Mouse (Mus musculus): ENCODE results near the gene Chst8.

The Chst8 gene

DNA sequence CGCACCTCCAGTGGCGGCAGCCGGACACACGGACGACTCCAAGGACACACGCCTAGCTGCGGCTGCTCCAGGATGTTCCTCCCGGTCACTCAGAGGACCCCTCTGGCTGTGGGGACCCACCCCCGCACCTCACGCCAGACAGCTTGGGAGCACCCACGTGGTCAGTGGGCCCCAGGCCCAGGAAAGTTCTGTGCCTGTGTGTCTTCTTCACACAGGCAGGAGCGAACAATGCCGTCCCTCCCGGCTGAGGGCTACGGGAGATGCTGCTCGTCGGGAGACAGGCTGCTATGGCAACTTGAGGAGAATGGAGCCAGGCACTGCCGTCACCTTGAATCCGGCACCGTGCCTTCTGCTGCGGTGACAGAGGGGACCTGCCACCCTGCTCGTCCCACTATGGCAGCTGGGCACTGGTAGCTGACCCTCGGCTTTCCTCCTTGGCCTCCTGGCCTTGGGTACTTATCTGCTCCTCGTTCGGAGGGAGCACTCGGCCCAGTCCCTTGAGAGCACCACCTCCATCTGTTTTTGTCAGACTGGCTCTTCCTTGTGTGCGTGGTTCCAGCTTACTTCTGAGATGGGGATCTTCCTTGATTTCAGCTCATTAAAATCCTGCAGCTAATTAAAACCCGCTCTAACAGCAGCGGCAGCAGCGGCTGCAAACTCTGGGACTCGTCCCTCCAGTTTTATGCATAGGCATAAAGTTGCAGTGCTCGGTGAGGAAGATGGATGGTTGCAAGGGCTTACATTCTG lies 59.2 kb downstream of the Chst8 start:
- in situ Hi-C loops (cut with MboI; ENCODE audit: unreplicated experiment in 2 of 2) = no loop called here

DNA sequence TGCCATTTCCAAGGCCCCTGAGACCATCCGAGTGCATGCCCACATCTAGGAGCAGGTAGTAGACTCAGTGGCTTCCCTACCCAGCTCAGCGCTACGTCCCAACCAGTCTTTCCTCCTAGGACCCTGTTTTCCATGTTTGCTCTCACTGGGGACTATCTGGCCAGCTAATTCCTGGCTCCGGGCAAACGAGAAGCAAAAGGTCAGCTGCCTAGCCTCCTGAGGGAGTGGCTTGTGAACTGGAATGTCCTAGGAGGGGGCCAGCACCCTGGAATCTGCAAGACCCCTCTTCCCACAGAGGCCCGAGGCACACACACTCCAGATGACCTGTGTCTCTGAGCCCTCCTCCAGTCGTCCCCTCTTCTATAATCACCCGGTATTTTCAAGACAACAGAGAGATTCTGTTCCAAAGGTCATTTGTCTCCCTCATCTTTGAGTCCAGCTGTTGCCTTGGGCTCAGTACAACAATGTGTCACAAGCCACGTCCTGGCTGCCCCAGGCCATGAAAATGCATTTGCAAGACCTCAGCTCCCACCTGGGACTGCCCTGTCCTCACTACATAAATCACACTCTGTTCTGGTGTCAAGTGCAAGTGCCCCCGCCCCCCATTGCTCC lies 60.3 kb downstream of the Chst8 start:
- in situ Hi-C loops (cut with MboI; ENCODE audit: unreplicated experiment in 2 of 2) = no loop called here

DNA sequence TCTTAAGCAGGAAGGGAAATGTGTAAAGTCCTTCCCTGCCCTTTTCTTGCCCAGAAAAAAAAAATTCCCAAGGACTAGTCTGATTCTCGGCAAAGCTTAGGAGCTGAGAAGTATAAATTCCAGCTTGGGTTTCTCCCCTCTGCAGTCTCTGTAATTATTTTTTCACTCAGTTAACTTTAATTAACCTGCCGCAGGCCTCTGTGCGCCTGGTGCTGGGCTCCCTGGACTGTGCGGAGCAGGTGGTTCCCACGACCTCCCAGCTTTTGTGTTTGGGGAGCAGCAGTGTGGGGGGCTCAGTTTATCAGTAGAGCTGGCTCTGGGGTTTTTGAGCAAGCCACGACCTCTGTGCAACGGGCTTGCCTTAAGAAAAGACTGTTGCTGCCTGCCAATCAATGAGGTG lies 62.2 kb downstream of the Chst8 start:
- in situ Hi-C loops (cut with MboI; ENCODE audit: unreplicated experiment in 2 of 2) = no loop called here

DNA sequence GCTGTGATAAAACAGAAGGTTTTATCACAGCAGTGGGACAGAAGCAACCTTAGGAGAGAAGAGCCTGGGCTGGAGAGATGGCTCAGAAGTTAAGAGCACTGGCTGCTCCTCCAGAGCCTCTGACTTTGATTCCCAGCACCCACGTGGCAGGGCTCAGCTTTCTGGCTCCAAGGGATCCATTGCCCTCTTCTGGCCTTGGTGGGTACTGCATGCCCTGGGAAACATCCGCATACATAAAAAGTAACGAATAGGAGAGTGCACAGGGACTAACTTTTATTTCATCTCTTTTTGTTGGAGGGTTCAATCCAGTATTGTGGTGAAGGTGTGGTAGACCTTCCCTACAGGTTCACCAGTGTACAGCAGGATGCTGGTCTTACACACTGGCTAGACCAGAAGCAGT lies 62.8 kb downstream of the Chst8 start:
- in situ Hi-C loops (cut with MboI; ENCODE audit: unreplicated experiment in 2 of 2) = no loop called here

DNA sequence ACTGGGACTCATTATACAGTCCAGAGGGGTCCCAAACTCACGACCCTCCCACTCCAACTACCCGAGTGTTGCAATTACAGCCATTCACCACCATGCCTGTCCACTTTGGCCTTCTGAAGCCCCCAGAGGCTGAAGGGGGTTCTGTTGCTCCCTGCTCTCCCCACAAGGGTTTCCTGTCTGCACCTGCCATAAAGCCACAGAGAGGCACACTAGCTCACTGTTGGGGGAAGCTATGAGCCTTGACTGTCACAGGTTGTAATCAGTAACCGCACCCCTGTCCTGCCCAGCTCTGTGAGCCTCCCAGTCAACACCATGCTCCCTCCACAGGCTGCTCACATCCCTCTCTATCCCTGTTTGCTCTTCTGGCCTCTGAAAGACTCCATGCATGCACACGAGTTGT lies 64.0 kb downstream of the Chst8 start:
- in situ Hi-C loops (cut with MboI; ENCODE audit: unreplicated experiment in 2 of 2) = no loop called here

DNA sequence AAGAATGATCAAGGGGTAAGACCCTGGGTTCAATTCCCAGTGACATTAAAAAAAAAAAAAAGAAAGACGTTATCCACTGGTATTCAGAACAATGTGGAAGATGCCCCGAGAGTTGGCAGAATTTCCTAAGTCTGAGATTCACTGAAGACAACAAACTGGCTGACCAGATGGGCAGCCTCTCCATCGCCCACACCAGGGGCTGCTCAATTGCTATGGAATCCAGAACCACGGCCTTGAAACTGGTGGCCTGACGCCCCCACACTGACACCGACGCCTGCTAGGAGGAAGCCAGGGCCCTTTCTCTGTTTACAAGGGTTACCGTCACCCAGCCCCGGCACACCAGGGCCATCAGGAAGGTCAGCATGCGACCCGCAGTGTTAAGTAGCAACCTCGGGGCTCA lies 64.8 kb downstream of the Chst8 start:
- in situ Hi-C loops (cut with MboI; ENCODE audit: unreplicated experiment in 2 of 2) = no loop called here

DNA sequence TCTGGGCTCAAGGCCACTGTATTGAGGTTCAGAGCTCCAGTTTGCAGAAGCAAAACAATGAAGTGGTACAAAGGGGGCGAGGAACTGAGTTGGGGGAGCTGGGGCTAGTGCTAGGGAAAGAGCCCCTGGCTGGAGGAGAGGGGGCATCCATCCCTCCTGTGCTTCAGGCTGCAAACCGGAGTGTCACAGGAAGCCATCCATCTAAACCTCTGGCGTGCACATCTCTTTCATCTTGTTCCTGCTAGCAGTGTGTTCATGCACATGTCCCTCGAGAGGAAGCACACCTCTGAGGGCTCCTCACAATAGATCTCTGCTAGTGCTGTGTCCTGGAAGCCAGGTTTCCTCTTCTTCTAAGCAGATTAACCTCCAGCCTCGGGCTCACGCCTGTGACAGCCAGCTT lies 65.9 kb downstream of the Chst8 start:
- in situ Hi-C loops (cut with MboI; ENCODE audit: unreplicated experiment in 2 of 2) = no loop called here

DNA sequence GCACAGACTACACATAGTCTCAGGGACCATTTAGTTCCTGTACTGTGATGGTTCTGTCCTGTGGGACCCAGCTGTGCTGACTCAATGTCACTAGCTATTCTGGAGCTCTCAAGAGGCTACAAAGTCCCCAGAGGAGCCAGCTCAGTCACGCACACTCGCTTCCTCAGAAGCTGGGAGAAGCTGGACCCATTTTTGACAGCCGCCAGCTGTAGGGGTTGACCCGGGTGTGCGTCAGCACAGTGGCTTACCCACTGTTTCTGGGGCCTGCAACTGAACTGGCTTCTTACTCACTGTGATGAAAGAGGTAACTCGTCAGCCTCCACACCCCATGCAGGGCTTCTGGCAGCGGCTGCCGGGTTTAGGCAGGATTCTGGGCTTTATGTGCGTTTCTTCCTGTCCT lies 66.3 kb downstream of the Chst8 start:
- in situ Hi-C loops (cut with MboI; ENCODE audit: unreplicated experiment in 2 of 2) = no loop called here

DNA sequence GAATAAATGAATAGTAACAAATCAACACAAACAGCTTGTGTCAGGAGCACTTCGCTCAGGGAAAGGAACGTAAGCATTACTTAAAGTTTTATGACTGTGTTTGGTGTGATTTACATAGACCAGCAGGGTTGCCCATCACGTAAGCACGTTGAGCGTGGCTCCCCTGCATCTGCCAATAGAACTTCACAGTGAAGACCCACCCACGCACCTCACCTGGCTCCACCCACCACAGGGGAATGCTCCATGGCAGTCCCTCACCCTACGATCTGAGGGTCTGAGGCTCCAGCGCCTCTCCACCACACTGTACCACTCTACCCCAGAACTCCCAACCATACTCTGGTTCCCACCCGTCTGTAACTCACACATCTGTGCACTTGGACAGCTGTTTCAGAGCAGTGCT lies 67.1 kb downstream of the Chst8 start:
- in situ Hi-C loops (cut with MboI; ENCODE audit: unreplicated experiment in 2 of 2) = no loop called here

DNA sequence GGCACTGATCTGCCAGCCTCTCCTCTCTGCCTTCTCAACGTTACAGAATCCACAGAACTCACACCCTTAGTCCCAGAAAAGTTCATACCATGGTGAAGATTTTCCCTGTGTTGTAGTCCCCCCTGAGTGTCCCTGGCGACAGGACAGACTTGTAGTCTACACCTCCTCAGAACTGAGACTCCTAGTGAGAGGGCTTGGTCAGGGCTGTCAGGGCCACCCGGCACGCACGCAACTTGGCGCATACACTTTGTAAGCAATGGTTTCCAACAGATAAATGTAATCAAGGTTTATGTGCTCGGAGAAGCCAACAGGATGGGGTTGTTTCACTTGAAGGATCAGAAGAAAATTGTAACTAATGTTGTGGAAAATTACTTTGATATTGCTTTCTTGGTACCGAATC lies 67.5 kb downstream of the Chst8 start:
- in situ Hi-C loops (cut with MboI; ENCODE audit: unreplicated experiment in 2 of 2) = no loop called here

DNA sequence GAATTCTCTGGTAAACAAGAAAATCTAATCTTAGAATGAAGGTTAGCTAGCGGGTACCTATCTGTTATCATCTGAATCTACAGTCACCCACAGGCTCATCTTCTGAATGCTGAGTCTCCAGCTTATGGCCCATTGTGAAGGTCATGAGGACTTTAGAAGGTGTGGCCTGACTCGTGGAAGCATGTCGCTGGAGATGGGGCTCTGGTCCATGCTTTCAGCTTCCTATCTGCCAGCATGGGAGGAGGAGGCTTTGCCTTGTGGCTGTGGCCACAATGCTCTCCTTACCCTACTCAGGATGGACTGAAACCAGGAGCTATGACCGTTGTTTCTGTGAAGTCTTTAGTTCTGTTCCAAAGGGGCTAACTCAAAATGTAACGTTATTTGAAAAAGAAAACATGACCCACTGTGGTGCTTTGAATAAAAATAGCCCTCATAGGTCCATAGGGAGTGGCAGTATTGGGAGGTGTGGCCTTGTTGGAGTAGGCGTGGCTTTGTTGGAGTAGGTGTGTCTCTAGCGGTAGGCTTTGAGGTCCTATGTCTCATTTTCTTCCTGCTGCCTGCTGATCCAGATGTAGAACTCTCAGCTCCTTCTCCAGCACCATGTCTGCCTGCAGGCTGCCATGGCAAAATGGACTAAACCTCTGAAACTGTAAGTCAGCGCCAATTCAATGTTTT lies 69.0 kb downstream of the Chst8 start:
- in situ Hi-C loops (cut with MboI; ENCODE audit: unreplicated experiment in 2 of 2) = no loop called here

DNA sequence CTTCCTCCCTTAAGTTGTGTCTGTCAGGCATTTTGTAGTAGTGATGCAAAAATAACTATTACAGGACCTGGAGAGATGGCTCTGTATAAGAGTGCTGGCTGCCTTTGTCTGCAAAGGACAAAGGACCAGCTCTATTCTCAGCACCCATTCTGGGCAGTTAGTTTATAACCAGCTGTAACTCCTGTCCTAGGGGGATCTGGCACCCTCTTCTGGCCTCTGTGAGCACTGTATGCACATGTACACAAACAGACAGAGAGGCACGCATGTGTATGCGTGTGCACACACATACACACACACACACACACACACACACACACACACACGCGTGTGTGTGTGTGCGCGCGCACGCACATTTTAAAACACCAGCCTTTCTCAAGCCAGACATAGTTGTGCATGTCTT lies 73.1 kb downstream of the Chst8 start:
- in situ Hi-C loops (cut with MboI; ENCODE audit: unreplicated experiment in 2 of 2) = no loop called here

DNA sequence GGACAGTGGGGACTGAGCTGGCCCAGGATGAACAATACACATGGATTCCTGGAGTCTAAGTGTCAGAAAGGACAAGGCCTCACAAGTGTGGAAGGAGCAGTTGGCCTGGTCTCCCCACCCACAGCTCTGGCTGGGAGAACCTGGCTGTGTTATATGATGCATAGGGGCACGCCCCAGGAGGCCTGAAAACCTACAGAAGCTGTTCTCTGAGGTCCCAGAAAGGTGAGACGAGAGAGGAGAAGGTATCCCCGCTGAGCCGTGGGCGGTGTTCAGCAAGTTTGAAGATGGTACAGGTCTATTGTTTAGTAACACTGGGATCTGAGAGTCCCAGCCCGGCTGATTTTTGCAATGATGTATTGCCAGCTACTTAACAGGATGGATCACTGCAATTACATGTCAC lies 75.3 kb downstream of the Chst8 start:
- in situ Hi-C loops (cut with MboI; ENCODE audit: unreplicated experiment in 2 of 2) = no loop called here

DNA sequence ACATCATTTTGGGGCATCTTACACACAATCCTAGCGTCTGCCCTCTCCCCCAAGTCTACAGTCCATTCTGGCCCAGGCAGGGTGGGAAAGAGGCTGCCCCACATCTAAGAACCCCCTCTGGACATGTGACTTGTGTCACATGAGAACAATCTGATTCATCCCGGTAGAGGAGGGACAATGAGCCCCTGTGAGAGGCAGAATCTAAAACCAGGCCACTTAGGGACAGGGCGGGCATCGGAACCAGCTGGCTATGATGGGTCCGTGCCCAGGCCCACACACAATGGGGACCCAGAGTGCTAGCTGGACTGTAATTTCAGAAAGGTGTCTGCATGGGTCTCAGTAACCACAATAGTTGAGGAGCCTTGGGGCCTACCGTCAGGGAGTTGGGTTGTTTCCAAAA lies 78.2 kb downstream of the Chst8 start:
- in situ Hi-C loops (cut with MboI; ENCODE audit: unreplicated experiment in 2 of 2) = no loop called here

DNA sequence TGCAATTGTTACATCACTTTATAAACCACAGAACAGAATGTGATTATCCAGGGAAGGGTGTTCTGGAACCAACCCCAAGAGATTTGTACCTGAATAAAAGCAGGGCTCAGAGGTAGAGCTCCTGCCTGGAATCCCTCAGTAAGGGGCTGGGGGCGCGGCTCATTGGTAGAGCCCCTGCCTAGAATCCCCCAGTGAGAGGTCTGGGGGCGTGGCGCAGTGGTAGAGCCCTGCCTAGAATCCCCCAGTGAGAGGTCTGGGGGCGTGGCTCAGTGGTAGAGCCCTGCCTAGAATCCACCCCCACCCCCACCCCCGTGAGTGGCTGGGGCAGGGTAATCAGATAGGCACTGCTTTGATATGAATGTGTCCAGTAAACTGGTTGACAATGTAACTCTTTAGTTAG lies 83.6 kb downstream of the Chst8 start:
- in situ Hi-C loops (cut with MboI; ENCODE audit: unreplicated experiment in 2 of 2) = no loop called here

DNA sequence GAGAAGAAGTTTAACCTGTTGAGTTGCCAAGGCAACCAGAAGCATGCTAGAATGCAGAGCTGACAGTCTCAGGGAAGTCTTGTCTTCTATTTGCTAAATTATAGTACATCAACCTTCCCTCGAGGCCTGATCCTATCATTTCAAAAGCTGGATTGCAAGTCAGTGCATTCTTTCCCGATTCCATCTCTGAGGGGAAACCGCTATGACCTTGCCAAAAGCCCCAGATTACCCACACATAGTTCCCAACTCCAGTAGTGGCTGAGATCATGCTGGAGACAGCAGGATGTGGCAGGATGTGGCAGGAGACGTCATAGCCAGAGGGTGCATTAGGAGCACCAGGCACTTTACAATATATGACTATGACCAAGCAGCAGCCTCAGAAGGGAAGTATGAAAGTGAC lies 87.3 kb downstream of the Chst8 start:
- in situ Hi-C loops (cut with MboI; ENCODE audit: unreplicated experiment in 2 of 2) = no loop called here

DNA sequence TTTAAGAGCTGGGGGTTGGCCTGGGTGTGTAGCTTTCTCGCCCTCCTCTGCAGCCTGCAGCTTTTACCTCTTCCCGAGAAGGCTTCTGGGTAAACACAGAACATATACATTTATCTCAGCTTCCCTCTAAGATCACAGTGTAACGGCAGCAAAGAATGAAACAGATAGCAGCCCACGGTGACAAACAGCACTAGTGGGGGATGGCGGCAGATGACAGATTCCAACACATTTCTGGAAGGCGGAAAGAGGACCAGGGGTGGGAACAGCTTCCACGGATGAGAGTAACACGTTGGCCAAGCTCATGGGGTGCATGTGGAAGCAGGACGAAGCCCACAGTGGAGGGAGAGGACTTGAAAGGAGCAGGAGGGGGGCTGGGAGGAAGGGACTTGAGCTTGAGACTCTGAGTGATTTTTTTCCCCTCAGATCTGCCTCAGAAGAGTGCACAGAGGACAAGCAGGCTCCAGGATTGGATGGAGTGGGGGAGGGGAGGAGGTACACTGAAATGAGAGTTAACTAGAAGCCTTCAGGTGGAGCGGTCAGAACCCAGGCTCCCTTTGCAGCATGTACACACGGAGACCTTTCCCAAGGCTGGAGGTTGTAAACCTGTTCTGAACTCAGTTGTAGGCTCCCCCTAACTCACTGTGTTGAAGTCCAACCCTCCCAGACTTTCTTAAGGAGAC lies 89.8 kb downstream of the Chst8 start:
- in situ Hi-C loops (cut with MboI; ENCODE audit: unreplicated experiment in 2 of 2) = no loop called here

DNA sequence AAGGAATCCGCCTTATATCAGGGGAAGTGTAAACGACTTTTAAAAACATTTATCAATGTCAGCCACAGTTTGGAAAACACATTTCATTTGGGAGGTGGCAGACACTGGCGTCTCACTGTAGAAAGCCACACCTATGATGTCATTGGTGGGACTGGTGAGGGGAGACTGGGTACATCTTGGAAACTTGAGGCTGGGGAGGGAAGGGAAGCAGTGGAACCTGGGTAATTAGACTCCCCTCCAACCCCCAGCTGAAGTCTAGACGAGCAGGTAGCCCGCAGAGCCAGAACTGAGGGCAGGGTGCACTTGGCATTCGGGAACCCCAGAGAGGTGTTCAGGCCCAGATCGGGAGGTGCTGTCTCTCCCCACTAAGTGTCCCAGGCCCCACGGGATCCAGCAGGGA lies 90.4 kb downstream of the Chst8 start:
- in situ Hi-C loops (cut with MboI; ENCODE audit: unreplicated experiment in 2 of 2) = no loop called here

DNA sequence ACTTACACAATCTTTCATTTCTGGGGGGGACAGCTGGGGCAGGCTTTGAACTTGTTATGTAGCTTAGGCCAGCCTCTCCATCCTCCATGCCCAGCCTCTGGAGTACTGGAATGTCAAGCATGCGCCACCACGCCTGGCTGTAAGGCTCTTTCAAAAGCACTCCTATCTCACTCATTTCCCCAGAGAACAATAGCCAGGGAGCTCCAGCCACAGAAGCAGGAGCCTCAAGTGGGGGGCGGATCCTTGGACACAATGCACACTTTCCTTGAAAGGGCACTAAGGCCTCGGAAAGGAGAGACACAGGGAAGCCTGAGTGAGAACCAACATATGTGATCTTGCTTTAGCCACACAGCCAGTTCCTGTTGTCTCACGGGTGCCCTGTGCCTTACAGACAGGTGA lies 90.9 kb downstream of the Chst8 start:
- in situ Hi-C loops (cut with MboI; ENCODE audit: unreplicated experiment in 2 of 2) = no loop called here

DNA sequence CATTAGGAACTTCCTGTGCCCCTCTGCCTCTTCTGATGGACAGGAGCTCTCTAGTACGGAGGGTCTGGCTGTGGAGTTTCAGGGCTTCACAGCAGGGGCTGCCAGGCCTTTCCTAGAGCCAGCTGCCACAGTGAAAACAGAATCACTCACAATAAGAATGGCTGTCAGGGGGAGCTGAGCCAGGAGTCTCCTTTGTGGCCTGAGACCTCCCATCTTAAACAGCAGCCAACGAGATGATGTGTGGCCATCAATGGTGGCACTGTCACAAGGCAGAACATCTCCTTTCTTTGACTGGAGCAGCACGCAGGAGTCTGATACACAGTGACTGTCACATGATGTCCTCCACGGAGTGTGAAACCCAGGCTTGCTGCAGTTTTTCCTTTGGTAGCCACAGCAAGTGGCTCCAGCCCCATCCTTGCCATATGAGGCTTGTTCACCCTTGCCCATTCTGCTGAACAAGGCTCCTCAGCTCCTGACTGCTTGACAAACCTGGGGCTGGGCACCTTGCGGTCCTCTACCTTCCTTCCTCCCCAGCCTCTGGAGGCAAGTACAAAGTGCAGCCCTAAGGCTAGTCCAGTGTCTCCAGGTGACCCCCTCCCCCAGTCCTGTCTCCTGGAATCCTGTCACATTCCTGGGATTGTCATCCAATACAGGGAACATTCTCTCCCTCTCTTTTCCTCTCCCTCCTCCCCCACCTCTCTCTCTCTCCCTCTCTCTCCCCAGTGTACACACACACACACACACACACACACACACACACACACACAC lies 91.4 kb downstream of the Chst8 start:
- in situ Hi-C loops (cut with MboI; ENCODE audit: unreplicated experiment in 2 of 2) = no loop called here

DNA sequence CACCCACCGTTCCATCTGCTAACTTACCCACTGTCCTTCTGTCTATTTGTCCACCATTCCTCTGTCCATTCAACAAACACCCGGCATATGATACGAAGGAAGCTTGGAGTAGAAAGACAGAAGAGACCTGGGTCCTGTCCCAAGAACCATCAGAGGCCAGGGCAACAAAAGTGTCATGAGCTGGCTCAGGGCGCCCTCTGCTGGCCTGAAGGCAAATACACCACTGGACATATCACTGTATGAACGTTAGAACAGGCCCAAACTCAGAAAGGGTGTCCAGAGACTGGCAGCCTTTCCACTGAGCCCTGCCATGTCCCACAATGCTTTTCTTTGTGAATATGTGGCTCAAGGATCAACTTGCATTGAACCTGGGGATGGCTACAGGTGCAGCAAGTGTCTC lies 92.9 kb downstream of the Chst8 start:
- in situ Hi-C loops (cut with MboI; ENCODE audit: unreplicated experiment in 2 of 2) = no loop called here

All from v-Abl transformed pro-B cells (cell line).